Mouse (Mus musculus): ENCODE results near the gene Gm4884. TPM values are rescaled to one million over a fixed set of nuclear protein-coding genes. Genes with fewer than 3 reads are reported as not detected.
"Not testable (repeated sequence)": the region's sequence is repeated elsewhere in the genome, so short reads cannot be mapped to it uniquely, and the experiment has no call there.

Gene Gm4884
- not detected in 2 replicates for polyA plus RNA-seq (2012; ENCODE audit: insufficient read depth, low replicate concordance)

DNA sequence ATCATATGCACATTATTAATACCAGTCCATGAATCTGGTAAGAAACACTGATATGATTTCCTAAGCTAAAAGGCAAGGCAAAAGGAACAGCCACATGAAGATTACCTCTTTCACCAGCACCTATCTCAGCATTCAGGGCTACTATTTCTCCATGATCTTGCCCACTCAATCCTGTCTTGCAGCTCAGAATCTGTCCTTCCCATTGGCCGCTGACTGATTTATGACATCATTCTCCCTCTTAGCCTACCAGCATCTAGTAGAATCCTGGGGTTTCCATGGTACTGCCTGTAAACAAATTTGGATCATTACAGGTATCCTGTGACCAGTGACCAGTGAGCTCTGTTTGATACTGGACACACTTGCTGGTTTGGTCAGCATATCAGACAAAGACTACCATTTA, at the start of gene Gm4884:
Gm4884 (plus strand) TSS at position 301 of the 400 bp plus-strand sequence.
- H3K27me3 ChIP-seq (replicated peaks); H3K36me3 ChIP-seq (replicated peaks; ENCODE audit: low read length); H3K4me3 ChIP-seq (replicated peaks); H3K9me3 ChIP-seq; H3K4me1 ChIP-seq: not testable (repeated sequence)

DNA sequence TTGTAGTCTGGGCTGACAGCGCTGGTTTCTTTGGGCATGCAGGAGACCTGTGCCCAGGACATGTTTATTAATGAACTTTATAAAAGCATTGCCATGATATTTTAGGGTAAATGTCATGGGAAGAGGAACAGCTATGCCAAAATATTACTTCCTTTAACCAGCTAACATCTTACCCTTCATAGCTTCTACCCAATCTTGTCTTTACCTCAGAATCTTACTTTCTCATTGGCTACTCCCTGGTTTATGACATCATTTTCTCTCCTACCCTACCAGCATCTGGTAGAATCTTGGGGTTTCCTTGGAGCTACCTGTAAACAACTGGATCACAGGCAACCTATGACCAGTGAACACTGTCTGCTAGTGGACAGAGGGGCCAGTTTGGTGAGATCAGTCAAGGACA, 45.3 kb upstream of the Gm4884 start, which contains the start of gene 4930433I11Rik:
4930433I11Rik (plus strand) TSS at position 301 of the 400 bp plus-strand sequence.
- Histone ChIP-seq H3K36me3 (replicated peaks; ENCODE audit: low read length) (no peaks in the 10 kb centered on the region), H3K9me3 (peaks cover 10% of the 10 kb centered on the region; the same call in 1 of the 2 replicates), H3K27me3 (replicated peaks) (no peaks in the 10 kb centered on the region), H3K4me1 (no peaks in the 10 kb centered on the region), H3K4me3 (replicated peaks) (no peak within 1 kb of the TSS)
- TF ChIP-seq GATA1 (IDR thresholded peaks at IDR 0.05; ENCODE audit: borderline replicate concordance, low read length) (no peak), FLI1 (IDR thresholded peaks at IDR 0.05; ENCODE audit: low read length) (no peak)

DNA sequence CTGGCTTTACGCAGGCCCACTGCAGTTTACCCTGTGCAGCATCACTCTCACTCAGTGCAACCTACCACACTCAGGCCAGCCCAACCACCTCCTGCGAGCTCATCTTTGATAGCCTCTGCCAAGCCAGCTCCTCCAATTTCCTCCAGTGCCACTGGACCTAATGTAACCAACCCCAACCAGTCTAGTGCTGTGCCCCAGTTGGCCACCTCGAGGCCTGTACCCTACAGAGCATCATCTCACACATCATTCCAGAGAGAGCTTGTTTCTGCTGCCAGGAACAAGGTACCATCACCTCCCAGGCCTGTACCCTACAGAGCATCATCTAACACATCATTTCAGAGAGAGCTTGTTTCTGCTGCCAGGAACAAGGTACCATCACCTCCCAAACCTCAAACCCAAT, 11.5 kb downstream of the Gm4884 start:
- not testable (repeated sequence) for H3K4me3 ChIP-seq (replicated peaks); H3K4me1 ChIP-seq; H3K36me3 ChIP-seq (replicated peaks; ENCODE audit: low read length); H3K27me3 ChIP-seq (replicated peaks)
- H3K9me3 ChIP-seq = peaks cover 19% of the 10 kb centered on the region; the same call in 1 of the 2 replicates

Other genes with a start within 250 kb of the Gm4884 start
- gene Vstm2b, start 134.4 kb upstream of the Gm4884 start, polyA plus RNA-seq (2012; ENCODE audit: insufficient read depth, low replicate concordance) = not detected in 2 replicates
- not detected in 2 replicates for gene 4930433I11Rik, start 45.2 kb upstream of the Gm4884 start, polyA plus RNA-seq (2012; ENCODE audit: insufficient read depth, low replicate concordance)
- not detected in 2 replicates for gene Gm5592, start 121.1 kb downstream of the Gm4884 start, polyA plus RNA-seq (2012; ENCODE audit: insufficient read depth, low replicate concordance)

Measured in megakaryocyte, embryonic 14.5 days (primary cell).